Mouse (Mus musculus) monocyte, adult 5-6 weeks (primary cell): ENCODE measurements at regions not wholly inside any gene's neighbourhood (a gene's known extent, or its start where the extent isn't known, plus 50 kb on each side); places are given as distances from the start of the nearest gene placed in this dataset.

Experiments used
- ATAC-seq: fragments of 153-309, 156-312 bp; replicated peaks from 2 replicates; pipeline ENCODE4 v1.8.0; 2017; ENCODE audit warnings: mild to moderate bottlenecking; ENCODE audit not compliant: low TSS enrichment, insufficient number of reproducible peaks, severe bottlenecking, poor library complexity, low FRiP score

- no peak for ATAC-seq
Measured at GRCm38 (mm10) chr14:100889163-100890157, 310.7 kb downstream of the Prr30 start.

- ATAC-seq, result no peak
Measured at GRCm38 (mm10) chr14:100883115-100883514, 317.0 kb downstream of the Prr30 start.

GRCm38 (mm10) chr14:100880103-100880502 is 320.0 kb downstream of the Prr30 start:
- no peak for ATAC-seq

GRCm38 (mm10) chr14:100867790-100868189 is 332.3 kb downstream of the Prr30 start:
- ATAC-seq, result no peak

GRCm38 (mm10) chr14:100864792-100865191 is 335.3 kb downstream of the Prr30 start:
- no peak for ATAC-seq

GRCm38 (mm10) chr14:100864164-100864563 is 336.0 kb downstream of the Prr30 start:
- ATAC-seq, result no peak

GRCm38 (mm10) chr14:100842828-100843227 is 357.3 kb downstream of the Prr30 start:
- no peak for ATAC-seq
